Mouse (Mus musculus) spleen, postnatal 10 days (tissue): ENCODE data around the gene Armc10.
A peak's percentile ranks its signal among the peaks of the same experiment; 100 is the strongest.
"Not testable (repeated sequence)": the region's sequence is repeated elsewhere in the genome, so short reads cannot be mapped to it uniquely, and the experiment has no call there.

Source experiments
- DNase-seq, 2 experiments: peaks; one replicate each; pipeline ENCODE4 v3.0.0; 2021 to 2022; ENCODE audit warnings: low spot score in 2 of 2

Gene Armc10

GRCm38 (mm10) chr5:21667191-21668137 lies 21.9 kb downstream of the Armc10 start:
- no peak for DNase-seq

- no peak for DNase-seq
These were observed 23.7 kb downstream of the Armc10 start for GRCm38 (mm10) chr5:21669307-21669706.

GRCm38 (mm10) chr5:21672812-21673635 lies 27.4 kb downstream of the Armc10 start:
- peak; percentile 11 to 31 for DNase-seq

DNA sequence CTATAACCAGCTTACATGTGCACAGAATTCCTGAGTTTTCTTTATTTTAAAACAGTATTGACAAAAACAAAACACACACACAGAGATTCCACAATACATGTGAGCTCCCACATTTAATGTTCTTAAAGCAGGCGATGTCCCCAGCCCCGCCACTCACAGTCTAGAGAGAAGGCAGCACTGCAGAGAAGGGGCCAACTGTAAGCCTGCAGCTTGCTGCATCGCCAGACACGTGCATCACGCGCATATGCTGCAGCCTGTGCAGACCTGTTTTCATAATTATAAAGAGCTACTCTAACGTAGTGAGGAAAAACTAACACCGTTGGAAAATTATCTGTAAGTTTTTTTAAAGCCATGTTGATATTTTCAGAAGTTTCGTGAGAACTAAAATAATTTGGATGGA lies 28.1 kb downstream of the Armc10 start:
- DNase-seq: no peak

GRCm38 (mm10) chr5:21675019-21675418 lies 29.4 kb downstream of the Armc10 start:
- DNase-seq: no peak

DNA sequence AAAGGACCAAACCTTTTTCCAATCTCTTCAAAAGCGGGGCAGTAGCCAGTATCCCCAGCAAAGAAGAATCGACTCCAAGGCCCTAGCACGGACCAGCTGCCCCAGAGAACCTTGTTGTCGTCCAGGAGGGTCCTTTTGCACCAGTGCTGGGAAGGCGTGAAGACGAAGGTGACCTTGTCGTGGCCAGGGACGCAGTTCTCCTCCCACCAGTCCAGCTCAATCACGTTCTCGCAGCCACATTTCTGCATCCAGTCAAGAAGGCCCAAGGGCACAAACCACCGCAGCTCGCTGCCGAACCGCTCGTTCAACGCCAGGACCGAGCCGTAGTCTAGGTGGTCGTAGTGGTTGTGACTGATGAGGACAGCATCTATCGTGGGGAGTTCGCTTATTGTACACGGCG lies 29.9 kb downstream of the Armc10 start:
- DNase-seq: no peak

- DNase-seq: no peak
These were observed 32.3 kb downstream of the Armc10 start for GRCm38 (mm10) chr5:21677939-21678338.

DNA sequence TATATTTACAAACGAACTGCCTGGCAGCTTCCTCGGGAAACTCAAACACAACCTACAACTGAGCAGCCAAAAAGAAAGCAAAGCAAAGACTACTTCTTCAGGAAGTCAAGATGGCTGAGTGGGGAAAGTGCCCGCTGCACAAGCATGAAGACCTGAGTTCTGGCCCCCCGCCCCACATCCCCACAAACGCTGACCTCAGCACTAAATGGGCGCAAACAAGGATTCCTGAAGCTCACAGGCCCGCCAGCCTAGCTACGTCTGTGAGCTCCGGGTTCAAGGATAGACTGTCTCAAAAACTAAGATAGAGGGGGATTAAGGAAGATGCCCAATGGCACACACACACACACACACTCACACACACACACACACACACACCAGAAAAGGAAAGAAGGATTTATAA lies 32.8 kb downstream of the Armc10 start:
- DNase-seq: no peak

- DNase-seq: no peak
These were observed 34.4 kb downstream of the Armc10 start for GRCm38 (mm10) chr5:21680029-21680428.

DNA sequence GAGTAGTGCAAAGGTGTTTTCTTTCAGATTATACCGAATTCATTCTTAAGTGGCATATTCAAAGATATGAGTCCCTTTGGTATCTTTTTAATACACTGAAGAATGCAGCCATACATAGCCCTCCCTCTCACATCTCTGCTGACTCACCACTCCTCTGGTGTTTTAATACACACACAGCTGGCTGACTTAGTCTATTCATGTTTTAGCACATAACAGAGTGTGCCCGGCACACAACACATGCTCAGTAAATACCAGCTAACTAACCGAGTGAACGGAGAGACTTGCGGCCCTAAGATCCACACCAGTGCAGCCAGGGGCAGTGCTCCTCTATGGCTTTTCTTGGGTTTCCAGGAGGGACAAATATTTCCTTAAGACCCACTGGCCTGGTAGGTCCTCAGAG lies 35.3 kb downstream of the Armc10 start:
- DNase-seq: no peak

- no peak for DNase-seq
These were observed 38.2 kb downstream of the Armc10 start for GRCm38 (mm10) chr5:21683811-21684210.

GRCm38 (mm10) chr5:21685001-21685400 lies 39.4 kb downstream of the Armc10 start:
- no peak for DNase-seq

GRCm38 (mm10) chr5:21687042-21687441 lies 41.4 kb downstream of the Armc10 start:
- DNase-seq: no peak

- no peak for DNase-seq
These were observed 46.6 kb downstream of the Armc10 start for GRCm38 (mm10) chr5:21692230-21692629.

DNA sequence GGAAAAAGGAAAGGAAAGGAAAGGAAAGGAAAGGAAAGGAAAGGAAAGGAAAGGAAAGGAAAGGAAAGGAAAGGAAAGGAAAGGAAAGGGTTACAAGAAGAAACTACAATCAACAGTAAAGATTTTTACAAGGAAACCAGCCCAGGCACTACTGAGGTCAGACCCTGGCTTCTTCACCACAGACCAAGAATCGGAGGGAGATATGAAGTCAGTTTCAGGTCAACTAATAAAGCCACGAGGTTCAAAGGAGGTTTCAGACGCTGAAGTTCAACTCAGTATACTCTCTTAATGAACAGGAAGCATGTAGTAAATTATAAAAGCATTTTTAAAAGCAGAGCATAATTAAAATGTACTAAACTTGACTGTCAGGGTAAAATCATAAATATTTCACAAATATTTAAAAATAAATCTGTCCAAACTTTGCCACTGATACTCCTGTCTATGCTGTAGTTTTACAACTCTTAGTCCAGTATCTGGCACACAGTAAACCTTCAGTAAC lies 47.8 kb downstream of the Armc10 start:
- DNase-seq: no peak

DNA sequence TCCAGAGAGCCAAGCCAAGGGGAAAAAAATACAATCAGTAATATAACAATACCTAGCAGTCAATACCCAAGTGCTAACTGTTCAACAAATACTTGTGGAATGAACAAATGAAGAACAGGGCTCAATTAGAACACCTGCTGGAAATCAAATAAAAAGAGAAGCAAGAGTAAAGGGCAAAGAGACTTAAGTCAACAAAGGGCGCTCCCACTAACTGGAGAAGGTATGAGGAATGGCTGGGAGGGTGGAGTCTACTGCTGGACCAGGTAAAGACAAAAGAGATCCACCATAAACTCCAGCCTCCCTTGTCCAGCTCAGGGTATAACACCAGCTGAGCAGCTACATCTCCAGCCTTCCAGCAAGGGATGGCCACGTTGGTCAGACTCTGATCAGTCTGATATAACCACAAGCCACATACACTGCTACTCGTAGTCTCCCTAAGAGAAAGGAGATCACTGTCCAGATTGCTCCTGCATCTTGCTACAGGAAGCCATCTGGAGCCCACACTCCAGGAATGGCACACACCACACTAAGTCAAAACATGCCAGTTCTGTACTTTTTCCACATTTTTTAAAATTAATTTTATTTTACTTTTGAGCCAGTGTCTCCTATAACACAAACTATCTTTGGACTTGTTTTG lies 49.4 kb downstream of the Armc10 start:
- no peak for DNase-seq

DNA sequence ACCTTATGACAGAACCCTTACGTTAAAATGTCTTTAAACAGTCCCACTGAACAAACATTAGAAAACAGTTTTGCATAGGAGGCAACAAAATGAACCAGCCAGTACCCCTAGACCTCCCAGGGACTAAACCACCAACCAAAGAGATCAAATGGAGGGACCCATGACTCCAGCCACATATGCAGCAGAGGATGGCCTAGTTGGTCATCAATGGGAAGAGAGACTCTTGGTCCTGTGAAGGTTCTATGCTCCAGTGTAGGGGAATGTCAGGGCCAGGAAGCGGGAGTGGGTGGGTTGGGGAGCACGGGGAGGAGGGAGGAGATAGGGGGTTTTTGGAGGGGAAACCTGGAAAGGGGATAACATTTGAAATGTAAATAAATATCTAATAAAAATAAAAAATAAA lies 53.9 kb downstream of the Armc10 start:
- DNase-seq: not testable (repeated sequence)

DNA sequence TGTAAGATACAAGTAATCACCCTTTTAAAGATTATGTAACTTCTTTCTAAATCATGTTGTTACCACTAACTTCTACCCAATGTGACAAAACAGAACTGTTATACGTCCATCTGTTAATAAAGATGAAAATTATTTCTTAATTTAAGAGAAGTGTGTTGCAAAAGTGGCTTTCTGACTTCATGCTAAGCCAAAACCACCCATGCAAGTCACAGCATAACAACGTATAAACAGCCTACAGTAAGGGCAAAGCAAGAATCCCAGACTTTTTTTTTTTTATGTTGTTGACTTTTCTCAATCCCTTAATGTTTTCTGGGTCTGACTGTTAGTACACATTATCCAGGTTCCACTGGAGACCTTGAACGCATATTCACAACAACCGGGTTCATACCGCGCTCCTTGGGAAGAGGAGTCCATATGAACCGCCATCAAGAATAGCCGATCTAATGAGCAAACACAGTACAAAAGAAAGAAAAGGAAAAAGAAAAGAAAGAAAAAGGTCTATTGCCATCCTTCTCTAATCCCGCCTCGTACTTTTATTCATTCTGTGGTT lies 54.7 kb downstream of the Armc10 start:
- DNase-seq: no peak

- no peak for DNase-seq
These were observed 55.3 kb downstream of the Armc10 start for GRCm38 (mm10) chr5:21700934-21701333.

DNA sequence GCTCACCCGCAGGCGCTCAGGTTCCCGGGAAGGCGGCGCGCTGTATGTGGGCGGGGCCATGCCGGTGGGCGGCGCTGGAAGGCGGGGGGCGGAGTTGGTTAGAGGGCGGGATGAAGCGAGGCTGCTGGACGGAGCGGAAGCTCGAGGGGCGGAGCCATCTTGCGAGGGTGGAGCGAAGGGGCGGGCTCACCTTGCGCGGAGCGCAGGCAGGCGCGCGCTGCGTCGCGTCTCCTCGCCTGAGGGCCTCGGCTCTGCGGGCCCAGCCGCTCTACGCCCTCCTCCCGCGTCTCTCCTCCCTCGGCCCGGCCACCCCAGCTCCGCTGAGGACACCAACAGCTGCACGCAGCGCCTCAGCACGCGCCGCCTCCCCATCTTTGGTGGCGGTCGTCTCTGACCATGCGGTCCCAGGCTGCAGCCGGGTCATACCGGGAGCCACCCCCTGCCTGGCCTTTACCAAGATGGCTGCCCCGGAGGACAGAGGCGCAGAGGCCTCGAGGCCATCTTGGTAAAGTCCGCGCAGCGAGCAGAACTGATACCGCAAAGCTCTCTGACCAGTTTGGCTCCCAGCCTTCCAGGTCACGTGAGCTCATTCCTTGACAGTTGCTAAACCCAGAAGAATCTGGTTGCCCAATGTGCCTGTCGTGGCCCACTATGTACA lies 55.9 kb downstream of the Armc10 start, which contains the start of gene Napepld:
Napepld (minus strand) TSS at position 46 of the 658 bp plus-strand sequence.
- DNase-seq: peak; percentile 99 to 100

- no peak for DNase-seq
These were observed 56.4 kb downstream of the Armc10 start for GRCm38 (mm10) chr5:21702009-21702364.
